Mouse (Mus musculus) intestine, embryonic 14.5 days (tissue): ENCODE data around the gene Pla2g2f. TPM values are rescaled to one million over a fixed set of nuclear protein-coding genes. Genes with fewer than 3 reads are reported as not detected.

Source experiments
- ATAC-seq: fragments of 200-750 bp; cut with Nextera tagmentation; replicated peaks from 2 replicates; pipeline ENCODE4 v1.8.0; 2017; ENCODE audit warnings: low read depth, moderate number of reproducible peaks, moderate TSS enrichment, moderate library complexity; ENCODE audit not compliant: low FRiP score, low TSS enrichment
- DNase-seq: peaks from one replicate; pipeline ENCODE4 v3.0.0-alpha.2; 2018; ENCODE audit warnings: low spot score
- H3K27ac ChIP-seq: fragments of 300-500 bp; sonication (generic); 2 replicates; pipeline ENCODE4 v1.5.1; 2014; ENCODE audit warnings: low read depth, mild to moderate bottlenecking, control low read depth
- H3K27me3 ChIP-seq: fragments of 300-500 bp; sonication (generic); replicated peaks from 2 replicates; pipeline ENCODE4 v1.6.1; 2014; ENCODE audit warnings: low read length, control low read depth; ENCODE audit not compliant: control insufficient read depth, insufficient read depth
- H3K36me3 ChIP-seq: fragments of 300-500 bp; sonication (generic); 2 replicates; pipeline ENCODE4 v1.6.1; 2014; ENCODE audit warnings: low read length, control low read depth; ENCODE audit not compliant: control insufficient read depth, insufficient read depth
- H3K4me1 ChIP-seq: fragments of 300-500 bp; sonication (generic); replicated peaks from 2 replicates; pipeline ENCODE4 v1.6.1; 2014; ENCODE audit warnings: low read length, control low read depth, mixed read lengths; ENCODE audit not compliant: control insufficient read depth, insufficient read depth
- H3K4me2 ChIP-seq: fragments of 300-500 bp; sonication (generic); 2 replicates; pipeline ENCODE4 v1.6.1; 2014; ENCODE audit warnings: low read length
- H3K4me3 ChIP-seq: fragments of 300-500 bp; sonication (generic); 2 replicates; pipeline ENCODE4 v1.5.1; 2014; ENCODE audit warnings: low read depth, low read length, control low read depth, mixed read lengths
- H3K9ac ChIP-seq: fragments of 300-500 bp; sonication (generic); 2 replicates; pipeline ENCODE4 v1.6.1; 2014; ENCODE audit warnings: mild to moderate bottlenecking, low read length
- H3K9me3 ChIP-seq: fragments of 300-500 bp; sonication (generic); 2 replicates; pipeline ENCODE4 v1.6.1; 2016; ENCODE audit warnings: low read length, control low read depth; ENCODE audit not compliant: control insufficient read depth
- WGBS: fragments of 180-500 bp; shearing (Covaris S2); extraction: QIAGEN DNeasy Blood & Tissue Kit; methylation state at CpG from one replicate; pipeline ENCODE4 v1.1.7; 2014; 5-methylcytosine and 5-hydroxymethylcytosine counted together
- polyA plus RNA-seq: library from polyadenylated mRNA; unstranded; fragments of >200 nt; fragmentation: Nextera tagmentation; extraction: Ambion mirVana; gene quantifications from 2 replicates; pipeline ENCODE4 v1.2.1, GENCODE M21; 2014

Gene Pla2g2f
- polyA plus RNA-seq, 1 experiment from 2014 or later: 0.80 TPM

DNA sequence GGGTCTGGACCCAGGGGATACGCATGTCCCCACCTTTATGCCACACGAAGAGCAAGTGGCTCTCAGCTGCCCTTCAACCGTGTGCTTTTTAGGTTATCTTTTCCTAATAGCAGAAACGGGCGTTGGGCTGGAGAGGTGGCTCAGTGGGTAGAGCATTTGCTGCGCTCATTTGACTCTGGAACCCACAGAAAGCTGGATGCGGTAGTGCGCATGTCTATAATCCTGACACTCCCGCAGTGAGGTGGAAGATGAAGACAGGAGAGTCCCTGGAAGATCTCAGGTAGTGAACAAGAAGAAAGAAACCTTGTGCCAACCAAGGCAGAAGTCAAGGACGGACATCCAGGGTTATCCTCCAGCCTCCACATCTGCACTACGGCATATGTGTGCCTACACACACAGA is 48.2 kb downstream of the Pla2g2f start:
- Histone ChIP-seq H3K9ac (no peak overlapping the region), H3K27ac (no peak overlapping the region), H3K4me1 (no peaks in the 10 kb centered on the region), H3K36me3 (no peaks in the 10 kb centered on the region), H3K4me3 (no peak overlapping the region), H3K9me3 (no peaks in the 10 kb centered on the region), H3K4me2 (no peak overlapping the region), H3K27me3 (no peaks in the 10 kb centered on the region)
- ATAC-seq (no peak), DNase-seq (no peak)
- WGBS: 84% methylated on average over 11 of the region's 11 CpGs

DNA sequence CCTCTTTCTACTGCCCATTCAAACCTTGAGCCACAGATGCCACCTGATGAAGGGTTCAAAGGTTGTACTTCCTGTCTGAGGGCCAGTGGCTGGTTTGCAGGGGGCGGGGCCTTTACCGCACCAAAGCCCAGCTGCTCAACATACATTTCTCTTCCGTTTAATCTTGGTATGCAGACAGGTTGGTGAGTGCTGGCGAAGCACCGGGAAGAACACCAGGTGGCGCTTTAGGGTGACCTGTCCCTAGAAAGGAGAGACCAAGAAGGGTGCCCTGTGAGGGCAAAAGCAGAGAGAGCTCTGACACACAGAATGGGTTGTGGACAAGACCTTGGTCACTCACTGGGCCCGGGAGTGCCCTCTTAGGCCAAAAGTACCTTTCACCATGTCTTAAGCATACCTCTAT is 48.8 kb downstream of the Pla2g2f start:
- no peaks in the 10 kb centered on the region for H3K27me3 ChIP-seq
- H3K4me2 ChIP-seq: no peak overlapping the region
- no peaks in the 10 kb centered on the region for H3K36me3 ChIP-seq
- ATAC-seq (no peak), DNase-seq (peak; percentile 78)
- H3K4me3 ChIP-seq: no peak overlapping the region
- no peak overlapping the region for H3K9ac ChIP-seq
- WGBS: 7% methylated on average over 7 of the region's 7 CpGs
- H3K27ac ChIP-seq: no peak overlapping the region
- no peaks in the 10 kb centered on the region for H3K4me1 ChIP-seq
- no peaks in the 10 kb centered on the region for H3K9me3 ChIP-seq

DNA sequence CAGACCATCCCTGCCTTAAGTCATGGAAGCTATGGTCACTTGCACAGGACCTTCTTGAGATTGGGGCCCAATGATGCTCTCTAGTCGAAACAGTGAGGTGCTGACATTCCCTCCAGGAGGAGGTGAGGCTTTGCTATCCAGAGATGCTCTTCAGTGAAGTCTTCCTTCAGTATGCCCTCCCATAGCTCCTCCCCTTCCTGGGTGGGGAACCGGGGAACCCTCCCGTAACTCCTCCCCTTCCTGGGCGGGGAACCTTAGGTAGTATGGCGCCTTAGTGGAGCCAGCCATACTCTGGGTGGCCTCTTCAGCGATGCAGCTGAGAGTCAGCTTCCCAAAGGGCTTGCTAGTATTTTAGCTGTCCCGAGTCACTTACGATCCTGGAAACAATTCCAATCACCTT is 50.8 kb downstream of the Pla2g2f start:
- H3K9ac ChIP-seq: no peak overlapping the region
- WGBS: 96% methylated on average over 8 of the region's 8 CpGs

DNA sequence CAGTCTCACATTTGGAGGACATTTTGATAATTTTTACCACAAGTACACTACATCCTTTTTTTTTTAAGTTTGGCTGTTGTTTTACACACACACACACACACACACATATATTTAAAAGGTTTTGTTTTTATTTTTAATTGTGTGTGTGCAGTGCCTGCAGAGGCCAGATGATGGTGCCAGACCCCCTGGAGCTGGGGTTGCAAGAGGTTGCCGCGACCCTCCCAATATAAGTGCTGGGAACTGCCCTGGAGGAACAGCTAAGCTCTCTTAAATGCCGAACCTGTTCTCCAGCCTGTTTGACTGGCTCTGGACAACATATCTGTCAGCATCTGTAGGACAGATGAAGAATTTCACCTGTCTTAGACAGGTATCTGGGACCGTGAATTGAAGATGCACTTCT is 53.3 kb downstream of the Pla2g2f start:
- Histone ChIP-seq H3K4me1 (no peaks in the 10 kb centered on the region), H3K36me3 (no peaks in the 10 kb centered on the region), H3K27ac (no peak overlapping the region), H3K27me3 (no peaks in the 10 kb centered on the region), H3K9me3 (no peaks in the 10 kb centered on the region), H3K9ac (no peak overlapping the region), H3K4me3 (no peak overlapping the region), H3K4me2 (no peak overlapping the region)
- DNase-seq: no peak
- WGBS: 79% methylated on average over 4 of the region's 4 CpGs
- no peak for ATAC-seq

More for the DNA sequence above, 50.8 kb downstream of the Pla2g2f start:
- no peak overlapping the region for H3K27ac ChIP-seq
- no peaks in the 10 kb centered on the region for H3K36me3 ChIP-seq
- H3K27me3 ChIP-seq: no peaks in the 10 kb centered on the region
- H3K4me3 ChIP-seq: no peak overlapping the region
- no peaks in the 10 kb centered on the region for H3K4me1 ChIP-seq
- DNase-seq (no peak), ATAC-seq (no peak)
- no peak overlapping the region for H3K4me2 ChIP-seq
- no peaks in the 10 kb centered on the region for H3K9me3 ChIP-seq

DNA sequence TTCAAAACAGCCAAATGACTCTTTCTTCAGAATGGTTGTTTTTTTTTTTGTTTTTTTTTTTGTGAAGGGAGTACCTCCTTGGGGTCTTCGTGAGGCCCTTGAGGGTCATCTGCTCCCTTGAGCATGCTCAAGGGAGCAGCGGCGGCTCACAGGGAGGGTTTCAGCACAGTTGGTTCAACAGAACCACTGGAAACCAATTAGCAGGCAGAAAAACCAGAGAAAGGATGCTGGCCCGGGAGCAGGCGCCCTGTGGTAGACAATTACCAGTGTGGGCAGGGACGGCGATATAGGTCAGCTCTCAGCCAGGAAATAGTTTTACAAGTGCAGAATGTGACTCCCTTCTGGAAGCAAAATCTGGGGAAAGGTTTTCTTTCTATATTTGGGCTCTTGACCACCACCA is 53.8 kb downstream of the Pla2g2f start:
- Histone ChIP-seq H3K4me3 (no peak overlapping the region), H3K27ac (no peak overlapping the region), H3K9ac (no peak overlapping the region), H3K27me3 (no peaks in the 10 kb centered on the region), H3K9me3 (no peaks in the 10 kb centered on the region), H3K36me3 (no peaks in the 10 kb centered on the region), H3K4me2 (no peak overlapping the region), H3K4me1 (no peaks in the 10 kb centered on the region)
- WGBS: 66% methylated on average over 7 of the region's 7 CpGs
- no peak for ATAC-seq
- DNase-seq: no peak

DNA sequence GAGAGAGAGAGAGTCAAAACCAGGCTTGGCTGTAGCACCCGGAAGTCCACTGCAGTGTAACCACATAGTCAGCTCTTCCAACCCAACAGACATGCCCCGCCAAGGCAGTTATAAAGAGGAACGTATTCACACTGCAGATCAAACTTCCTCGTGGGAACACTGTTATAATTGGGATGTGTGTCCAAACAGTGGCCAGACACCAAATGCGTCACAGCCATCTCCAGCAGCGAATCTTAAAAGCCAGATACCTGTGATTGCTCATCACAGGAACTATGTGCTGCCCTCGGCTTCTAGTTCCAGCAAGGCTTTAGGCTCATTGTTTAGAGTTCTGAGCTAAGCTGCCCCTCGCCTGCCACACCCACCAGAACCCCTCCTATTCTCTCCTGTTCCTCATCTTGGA is 54.9 kb downstream of the Pla2g2f start:
- no peak for ATAC-seq
- no peak for DNase-seq
- 65% methylated on average over 8 of the region's 8 CpGs for WGBS

DNA sequence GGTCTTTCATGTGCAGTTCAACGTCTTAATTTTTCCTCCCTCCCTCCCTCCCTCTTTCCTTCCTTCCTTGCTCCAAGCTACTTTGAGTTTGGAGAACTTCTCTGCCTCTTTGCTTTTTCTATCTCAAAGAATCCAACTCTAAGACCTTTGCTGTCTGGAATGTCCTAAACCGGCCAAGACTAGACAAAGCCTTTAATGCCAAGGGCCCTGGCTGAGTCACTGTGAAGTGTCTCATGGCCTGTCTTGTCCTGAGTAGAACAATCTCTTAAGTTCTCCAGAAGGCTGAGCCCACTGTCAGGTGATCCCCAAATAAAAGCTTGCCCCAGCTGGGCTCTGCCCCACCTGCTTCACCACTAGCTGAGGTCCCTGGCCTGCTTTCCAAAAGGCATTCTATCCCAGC is 55.4 kb downstream of the Pla2g2f start:
- Histone ChIP-seq H3K9ac (no peak overlapping the region), H3K27me3 (no peaks in the 10 kb centered on the region), H3K4me1 (no peaks in the 10 kb centered on the region), H3K4me2 (no peak overlapping the region), H3K4me3 (no peak overlapping the region), H3K27ac (no peak overlapping the region), H3K36me3 (no peaks in the 10 kb centered on the region), H3K9me3 (no peaks in the 10 kb centered on the region)
- ATAC-seq: no peak
- DNase-seq: no peak
- WGBS: 74% methylated on average over 2 of the region's 2 CpGs

More for the DNA sequence above, 54.9 kb downstream of the Pla2g2f start:
- Histone ChIP-seq H3K36me3 (no peaks in the 10 kb centered on the region), H3K9me3 (no peaks in the 10 kb centered on the region), H3K9ac (no peak overlapping the region), H3K4me3 (no peak overlapping the region), H3K4me1 (no peaks in the 10 kb centered on the region), H3K27me3 (no peaks in the 10 kb centered on the region), H3K4me2 (no peak overlapping the region), H3K27ac (no peak overlapping the region)

DNA sequence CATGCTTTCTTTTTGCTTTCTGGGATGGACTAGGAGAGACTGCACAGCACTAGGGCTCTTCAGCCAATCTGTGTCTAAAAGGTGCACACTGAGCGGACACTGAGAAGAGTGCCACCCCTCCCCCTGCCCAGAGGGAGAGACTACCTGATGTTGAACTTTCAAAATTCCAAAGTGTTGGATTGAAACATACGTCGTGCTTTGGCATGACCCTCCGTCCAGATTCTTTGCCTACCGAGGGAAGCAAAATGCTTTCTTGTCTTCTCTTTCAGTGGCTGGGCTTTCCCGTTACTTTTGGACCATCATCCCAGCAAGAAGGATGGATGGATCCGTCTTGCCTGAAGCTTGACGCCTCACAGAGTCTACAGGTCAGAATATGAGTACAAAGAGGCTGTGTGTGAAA is 56.3 kb downstream of the Pla2g2f start:
- no peak overlapping the region for H3K4me2 ChIP-seq
- H3K4me1 ChIP-seq: no peaks in the 10 kb centered on the region
- no peaks in the 10 kb centered on the region for H3K27me3 ChIP-seq
- H3K9ac ChIP-seq: no peak overlapping the region
- WGBS: 60% methylated on average over 8 of the region's 8 CpGs
- ATAC-seq (no peak), DNase-seq (no peak)
- no peak overlapping the region for H3K27ac ChIP-seq
- H3K36me3 ChIP-seq: no peaks in the 10 kb centered on the region
- no peak overlapping the region for H3K4me3 ChIP-seq
- no peaks in the 10 kb centered on the region for H3K9me3 ChIP-seq
